Comparison of ENCODE assay signal across 11 mouse cellular contexts in genomic region chr1:165684261-165685203, GRCm38 (mm10). TPM values are rescaled to one million over a fixed set of nuclear protein-coding genes. Genes with fewer than 3 reads are reported as not detected.
DNase-seq lines count a peak whose midpoint lies in the region; ATAC-seq lines count a peak whose summit lies in the region.
"Had no signal": no experiment of that assay in that cellular context is flagged by ENCODE, and none has a peak within 500 bp of the region (broad histone marks: within the 10 kb centered on the region; RNA-seq: fewer than 3 reads in every experiment).

No protein-coding gene starts in this region.

- no peak overlapping the region for H3K4me3 ChIP-seq in intestine, embryonic 16.5 days (ENCODE audit: low read length)
- no peak overlapping the region for H3K4me3 ChIP-seq in liver, embryonic 15.5 days (replicated peaks)
- H3K4me3 ChIP-seq: hindbrain, embryonic 12.5 days had no signal

- H3K9ac ChIP-seq in intestine, embryonic 16.5 days (ENCODE audit: low read depth, low read length) = no peak overlapping the region
- H3K9ac ChIP-seq in liver, embryonic 15.5 days = no peak overlapping the region
- H3K9ac ChIP-seq: hindbrain, embryonic 12.5 days had no signal

- WGBS in intestine, embryonic 16.5 days = 59% methylated on average over 15 of the region's 15 CpGs
- 46% methylated on average over 15 of the region's 15 CpGs for WGBS in liver, embryonic 15.5 days (ENCODE audit: insufficient replicate concordance)

- no peaks in the 10 kb centered on the region for H3K9me3 ChIP-seq in intestine, embryonic 16.5 days (ENCODE audit: control insufficient read depth, low read length)
- H3K9me3 ChIP-seq in liver, embryonic 15.5 days (replicated peaks) = no peaks in the 10 kb centered on the region
- H3K9me3 ChIP-seq: hindbrain, embryonic 12.5 days had no signal

- no peaks in the 10 kb centered on the region for H3K36me3 ChIP-seq in intestine, embryonic 16.5 days (ENCODE audit: control insufficient read depth, insufficient read depth, low read length)
- no peaks in the 10 kb centered on the region for H3K36me3 ChIP-seq in liver, embryonic 15.5 days (replicated peaks)
- H3K36me3 ChIP-seq: hindbrain, embryonic 12.5 days had no signal

- H3K27me3 ChIP-seq in intestine, embryonic 16.5 days (replicated peaks; ENCODE audit: control insufficient read depth, insufficient read depth, low read length) = no peaks in the 10 kb centered on the region
- no peaks in the 10 kb centered on the region; the same call in 1 of the 2 replicates for H3K27me3 ChIP-seq in liver, embryonic 15.5 days
- H3K27me3 ChIP-seq: hindbrain, embryonic 12.5 days had no signal

- no peak overlapping the region for H3K4me2 ChIP-seq in intestine, embryonic 16.5 days (ENCODE audit: low read depth, low read length)
- H3K4me2 ChIP-seq in liver, embryonic 15.5 days = no peak overlapping the region
- H3K4me2 ChIP-seq: hindbrain, embryonic 12.5 days had no signal

- no peak overlapping the region for H3K27ac ChIP-seq in intestine, embryonic 16.5 days (ENCODE audit: low read length)
- no peak overlapping the region for H3K27ac ChIP-seq in liver, embryonic 15.5 days (replicated peaks)
- H3K27ac ChIP-seq: hindbrain, embryonic 12.5 days had no signal

- peak; percentile 66 for ATAC-seq in intestine, embryonic 16.5 days
- peak; percentile 31; the same call in 1 of the 2 replicates for ATAC-seq in liver, embryonic 15.5 days (ENCODE audit: insufficient read depth)
- ATAC-seq: midbrain, embryonic 16.5 days; Patski had no signal

- peaks cover 8% of the 10 kb centered on the region; the same call in 1 of the 2 replicates for H3K4me1 ChIP-seq in intestine, embryonic 16.5 days (ENCODE audit: control insufficient read depth, insufficient read depth, low read length)
- peaks cover 30% of the 10 kb centered on the region for H3K4me1 ChIP-seq in liver, embryonic 15.5 days (replicated peaks)
- H3K4me1 ChIP-seq: hindbrain, embryonic 12.5 days had no signal

- DNase-seq in adrenal gland, adult (ENCODE audit: inconsistent age in 2 of 2, low spot score in 1 of 2) = peak; percentile 67 to 77
- no peak for DNase-seq in adrenal gland, adult 18-20 months (ENCODE audit: low spot score in 2 of 2)
- peak; percentile 99 for DNase-seq in heart, adult 11 months
- no peak for DNase-seq in c-Kit-positive CD71-positive TER-119-positive erythroid progenitor cells, embryonic 14.5 days (ENCODE audit: low spot score)
- DNase-seq in Muller cell, postnatal 12 days (ENCODE audit: inconsistent ontology term) = no peak
- no peak for DNase-seq in urinary bladder, postnatal 4 days (ENCODE audit: low spot score in 2 of 2)

RNA-seq across cellular contexts. Expression of gene Rcsd1, which starts 25.0 kb away (rescaled TPM):
- 10 to 100 TPM; 13.5 to 15.2 TPM for total RNA-seq in adrenal gland, adult 18-20 months (2021)
- polyA plus RNA-seq in intestine, embryonic 16.5 days (2015; fragmentation: Nextera tagmentation; extraction: Ambion mirVana) = 28.7 and 32.4 TPM in 2 replicates
- polyA plus RNA-seq in liver, embryonic 15.5 days (2015; fragmentation: Nextera tagmentation; extraction: Ambion mirVana) = 11.5 and 12.0 TPM in 2 replicates

RNA-seq across cellular contexts. Expression of gene Mpzl1, which starts 50.2 kb away (rescaled TPM):
- 10 to 100 TPM; 11.0 to 12.7 TPM for total RNA-seq in adrenal gland, adult 18-20 months (2021)
- polyA plus RNA-seq in intestine, embryonic 16.5 days (2015; fragmentation: Nextera tagmentation; extraction: Ambion mirVana) = 103 and 110 TPM in 2 replicates
- polyA plus RNA-seq in liver, embryonic 15.5 days (2015; fragmentation: Nextera tagmentation; extraction: Ambion mirVana) = 25.5 and 28.7 TPM in 2 replicates

Comparison
In these comparisons a context has a peak if more than half of its experiments do, and no peak if none do; other contexts are left out.
1. DNase-seq: peak in adrenal gland, adult (2 of 2) and heart, adult 11 months (single experiment); none in adrenal gland, adult 18-20 months (0 of 2), c-Kit-positive CD71-positive TER-119-positive erythroid progenitor cells, embryonic 14.5 days (single experiment), Muller cell, postnatal 12 days (single experiment) and urinary bladder, postnatal 4 days (0 of 2).